Mouse (Mus musculus) limb, embryonic 14.5 days (tissue): ENCODE data around the gene Crybb2. TPM values are rescaled to one million over a fixed set of nuclear protein-coding genes. Genes with fewer than 3 reads are reported as not detected.

ENCODE experiments used
- ATAC-seq: fragments of 200-750 bp; cut with Nextera tagmentation; 2 replicates; pipeline ENCODE4 v1.8.0; 2017; ENCODE audit warnings: low read depth, moderate number of reproducible peaks, moderate TSS enrichment; ENCODE audit not compliant: low FRiP score
- DNase-seq: peaks from one replicate; pipeline ENCODE4 v3.0.0-alpha.2; 2015; ENCODE audit warnings: low spot score
- H3K27ac ChIP-seq: fragments of 300-500 bp; sonication (generic); replicated peaks from 2 replicates; pipeline ENCODE4 v1.5.1; 2014; ENCODE audit warnings: low read depth, mild to moderate bottlenecking, low read length, moderate library complexity, mixed read lengths
- H3K27me3 ChIP-seq: fragments of 300-500 bp; sonication (generic); 2 replicates; pipeline ENCODE4 v1.6.1; 2014; ENCODE audit warnings: low read length, mixed read lengths; ENCODE audit not compliant: control insufficient read depth, insufficient read depth
- H3K36me3 ChIP-seq: fragments of 300-500 bp; sonication (generic); 2 replicates; pipeline ENCODE4 v1.6.1; 2014; ENCODE audit warnings: mild to moderate bottlenecking, low read length, moderate library complexity, mixed read lengths; ENCODE audit not compliant: control insufficient read depth, insufficient read depth
- H3K4me1 ChIP-seq: fragments of 300-500 bp; sonication (generic); 2 replicates; pipeline ENCODE4 v1.6.1; 2014; ENCODE audit warnings: antibody characterized with exemption, low read length, mixed read lengths; ENCODE audit not compliant: control insufficient read depth, insufficient read depth
- H3K4me2 ChIP-seq: fragments of 300-500 bp; sonication (generic); replicated peaks from 2 replicates; pipeline ENCODE4 v1.6.1; 2014; ENCODE audit warnings: low read depth, mild to moderate bottlenecking, low read length, moderate library complexity; ENCODE audit not compliant: severe bottlenecking
- H3K4me3 ChIP-seq: fragments of 300-500 bp; sonication (generic); replicated peaks from 2 replicates; pipeline ENCODE4 v1.5.1; 2014; ENCODE audit warnings: low read length
- H3K9ac ChIP-seq: fragments of 300-500 bp; sonication (generic); 2 replicates; pipeline ENCODE4 v1.6.1; 2014; ENCODE audit warnings: mild to moderate bottlenecking, low read depth, low read length, moderate library complexity; ENCODE audit not compliant: severe bottlenecking
- H3K9me3 ChIP-seq: fragments of 300-500 bp; sonication (generic); 2 replicates; pipeline ENCODE4 v1.6.1; 2016; ENCODE audit warnings: low read length; ENCODE audit not compliant: control insufficient read depth
- POLR2A ChIP-seq: fragments of 200-500 bp; IDR thresholded peaks from 2 replicates; pipeline ENCODE4 v1.8.0; 2012; ENCODE audit warnings: inconsistent platforms, mild to moderate bottlenecking, moderate library complexity, borderline replicate concordance; ENCODE audit not compliant: insufficient read depth, insufficient read length; ENCODE audit errors: extremely low read depth
- WGBS: fragments of 180-500 bp; shearing (Covaris S2); extraction: QIAGEN DNeasy Blood & Tissue Kit; methylation state at CpG from one replicate; pipeline ENCODE4 v1.1.7; 2014; 5-methylcytosine and 5-hydroxymethylcytosine counted together
- polyA plus RNA-seq, 2 experiments: library from polyadenylated mRNA; depleted of rRNA in 1 of 2; stranded (reverse) in 1 of 2; unstranded in 1 of 2; fragments of >200 nt; fragmentation: Nextera tagmentation in 1 of 2; extraction: Ambion mirVana in 1 of 2; gene quantifications; 2 replicates each; pipeline versions ENCODE4 v1.2.1 to v1.2.3; 2012 to 2014

Gene Crybb2
- polyA plus RNA-seq, 2 experiments: not detected

DNA sequence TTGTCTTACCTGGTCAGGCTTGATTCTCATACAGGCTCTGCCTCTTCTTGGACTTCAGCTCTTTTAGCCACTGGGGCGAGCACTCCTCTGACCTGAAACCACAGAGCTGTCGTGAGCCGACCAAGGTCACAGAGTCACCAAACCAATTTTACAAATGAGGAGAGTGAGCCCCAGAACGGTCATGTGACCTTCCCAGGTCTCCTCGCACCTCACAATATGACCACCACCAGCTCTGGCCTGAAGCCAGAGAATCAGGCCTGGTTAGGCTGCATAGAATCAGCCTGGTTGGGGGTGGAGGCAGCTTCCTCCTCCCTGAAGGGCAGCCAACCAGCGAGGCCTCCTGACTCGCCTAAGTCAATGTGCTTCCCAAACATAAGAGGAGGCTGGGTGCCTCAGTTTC, 22.5 kb upstream of the Crybb2 start:
- Histone ChIP-seq H3K27ac (no peak overlapping the region), H3K27me3 (no peaks in the 10 kb centered on the region), H3K36me3 (no peaks in the 10 kb centered on the region), H3K4me1 (no peaks in the 10 kb centered on the region), H3K4me2 (no peak overlapping the region), H3K4me3 (no peak overlapping the region), H3K9me3 (no peaks in the 10 kb centered on the region), H3K9ac (no peak overlapping the region)
- WGBS: 63% methylated on average over 7 of the region's 7 CpGs
- no peak for TF ChIP-seq POLR2A
- ATAC-seq (no peak), DNase-seq (no peak)

DNA sequence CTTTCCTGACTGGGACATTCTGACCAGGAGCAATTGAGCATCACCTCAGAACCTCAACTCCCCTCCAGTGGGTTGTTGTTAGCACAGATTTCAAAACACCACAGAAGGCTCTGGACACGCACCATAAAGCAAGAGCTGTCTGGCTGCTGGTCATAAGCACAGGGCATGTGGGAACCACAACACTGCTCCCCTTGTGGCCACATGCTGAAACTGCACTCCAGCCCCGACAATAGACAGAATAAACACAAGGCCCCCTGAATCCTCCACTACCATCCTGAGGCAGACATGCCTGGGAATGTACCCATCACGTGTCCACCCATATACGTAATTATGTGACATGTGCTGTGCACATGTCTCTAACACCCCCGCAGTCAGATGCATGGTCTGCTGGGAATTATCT, 21.2 kb upstream of the Crybb2 start:
- Histone ChIP-seq H3K9ac (no peak overlapping the region), H3K36me3 (no peaks in the 10 kb centered on the region), H3K27me3 (no peaks in the 10 kb centered on the region), H3K4me3 (no peak overlapping the region), H3K4me1 (no peaks in the 10 kb centered on the region), H3K9me3 (no peaks in the 10 kb centered on the region), H3K4me2 (no peak overlapping the region), H3K27ac (no peak overlapping the region)
- ATAC-seq (no peak), DNase-seq (no peak)
- no peak for TF ChIP-seq POLR2A
- 55% methylated on average over 5 of the region's 5 CpGs for WGBS

DNA sequence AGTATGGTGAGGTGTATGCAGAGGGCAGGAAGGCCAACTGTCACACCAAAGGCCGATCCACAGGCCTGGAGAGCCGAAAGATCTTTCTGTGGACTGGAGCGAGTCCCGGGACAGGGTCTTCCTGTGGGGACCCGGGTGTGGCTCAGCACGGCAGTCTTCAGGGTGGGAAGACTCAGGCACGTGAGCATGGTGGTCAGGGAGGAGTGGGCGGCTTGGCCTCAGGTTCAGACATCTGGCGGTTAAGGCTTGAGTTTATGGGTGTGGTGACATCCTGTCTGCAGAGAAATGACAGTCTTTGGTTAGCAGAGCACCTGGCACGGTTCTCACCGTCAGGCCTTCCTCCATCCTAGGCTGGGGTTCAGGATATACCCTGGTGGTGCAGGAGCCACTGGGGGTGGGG, 20.8 kb upstream of the Crybb2 start:
- Histone ChIP-seq H3K4me3 (no peak overlapping the region), H3K9ac (no peak overlapping the region), H3K4me2 (no peak overlapping the region), H3K4me1 (no peaks in the 10 kb centered on the region), H3K27me3 (no peaks in the 10 kb centered on the region), H3K9me3 (no peaks in the 10 kb centered on the region), H3K27ac (no peak overlapping the region), H3K36me3 (no peaks in the 10 kb centered on the region)
- peak; percentile 18; the same call in 1 of the 2 replicates for ATAC-seq
- WGBS: 86% methylated on average over 11 of the region's 11 CpGs
- TF ChIP-seq POLR2A: no peak
- DNase-seq: no peak

- no peak for DNase-seq
These were observed 20.3 kb upstream of the Crybb2 start for GRCm38 (mm10) chr5:113090077-113090690.

DNA sequence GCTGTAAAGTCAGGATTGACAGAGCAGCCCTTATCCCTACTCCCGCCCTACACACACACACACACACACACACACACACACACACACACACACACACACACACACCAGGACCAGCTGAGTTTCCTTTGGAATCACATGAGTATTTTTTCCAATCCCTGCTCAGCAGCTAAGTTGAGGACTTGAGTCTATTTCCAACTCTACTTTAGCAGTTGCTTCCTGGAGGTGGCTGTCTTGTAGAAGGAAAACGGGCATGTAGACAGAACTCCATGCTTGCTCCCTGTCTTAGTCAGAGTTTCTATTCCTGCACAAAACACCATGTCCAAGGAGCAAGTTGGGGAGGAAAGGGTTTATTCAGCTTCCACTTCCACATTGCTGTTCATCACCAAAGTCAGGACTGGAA, 17.5 kb upstream of the Crybb2 start:
- Histone ChIP-seq H3K27ac (no peak overlapping the region), H3K4me2 (no peak overlapping the region), H3K4me3 (no peak overlapping the region), H3K36me3 (no peaks in the 10 kb centered on the region), H3K9ac (no peak overlapping the region), H3K4me1 (no peaks in the 10 kb centered on the region), H3K27me3 (no peaks in the 10 kb centered on the region), H3K9me3 (no peaks in the 10 kb centered on the region)
- DNase-seq: no peak
- TF ChIP-seq POLR2A: no peak
- ATAC-seq: no peak
- 74% methylated on average over 2 of the region's 2 CpGs for WGBS

More at GRCm38 (mm10) chr5:113090077-113090690, 20.3 kb upstream of the Crybb2 start:
- Histone ChIP-seq H3K4me3 (no peak overlapping the region), H3K4me2 (no peak overlapping the region), H3K27me3 (no peaks in the 10 kb centered on the region), H3K9me3 (no peaks in the 10 kb centered on the region), H3K36me3 (no peaks in the 10 kb centered on the region), H3K9ac (no peak overlapping the region), H3K4me1 (no peaks in the 10 kb centered on the region), H3K27ac (no peak overlapping the region)
- WGBS: 79% methylated on average over 24 of the region's 24 CpGs
- TF ChIP-seq POLR2A: no peak
- no peak for ATAC-seq

DNA sequence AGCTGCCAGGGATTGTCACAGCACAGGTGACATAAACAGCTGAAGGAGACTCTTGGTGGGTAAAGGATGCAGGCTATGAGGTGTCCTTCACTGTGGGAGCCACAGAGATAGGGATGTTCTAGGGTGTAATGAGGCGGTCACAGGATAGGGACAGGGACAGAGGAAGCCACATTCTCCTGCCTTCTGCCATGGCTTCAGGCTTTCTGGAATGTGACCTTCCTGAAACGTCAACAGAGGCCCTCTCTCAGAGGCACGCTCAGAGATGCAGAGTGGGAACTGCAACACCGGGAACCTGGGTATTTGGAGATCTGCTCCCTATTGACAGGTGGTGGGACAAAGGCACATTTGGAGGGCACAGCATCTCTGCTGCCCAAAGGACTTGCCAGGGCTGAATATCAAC, 17.1 kb upstream of the Crybb2 start:
- 65% methylated on average over 4 of the region's 4 CpGs for WGBS
- H3K27me3 ChIP-seq: no peaks in the 10 kb centered on the region
- DNase-seq: no peak
- H3K4me1 ChIP-seq: no peaks in the 10 kb centered on the region
- no peak for TF ChIP-seq POLR2A
- ATAC-seq: no peak
- H3K4me2 ChIP-seq: no peak overlapping the region
- H3K4me3 ChIP-seq: no peak overlapping the region
- H3K9ac ChIP-seq: no peak overlapping the region
- H3K9me3 ChIP-seq: no peaks in the 10 kb centered on the region
- no peaks in the 10 kb centered on the region for H3K36me3 ChIP-seq
- H3K27ac ChIP-seq: no peak overlapping the region
